Mouse (Mus musculus) 3T3-L1 (cell line): ENCODE results near the gene Zfp524.

Source experiments
- DNase-seq: peaks from one replicate; pipeline ENCODE4 v3.0.0-alpha.2; 2015; ENCODE audit warnings: low read depth, low spot score

The Zfp524 gene

DNA sequence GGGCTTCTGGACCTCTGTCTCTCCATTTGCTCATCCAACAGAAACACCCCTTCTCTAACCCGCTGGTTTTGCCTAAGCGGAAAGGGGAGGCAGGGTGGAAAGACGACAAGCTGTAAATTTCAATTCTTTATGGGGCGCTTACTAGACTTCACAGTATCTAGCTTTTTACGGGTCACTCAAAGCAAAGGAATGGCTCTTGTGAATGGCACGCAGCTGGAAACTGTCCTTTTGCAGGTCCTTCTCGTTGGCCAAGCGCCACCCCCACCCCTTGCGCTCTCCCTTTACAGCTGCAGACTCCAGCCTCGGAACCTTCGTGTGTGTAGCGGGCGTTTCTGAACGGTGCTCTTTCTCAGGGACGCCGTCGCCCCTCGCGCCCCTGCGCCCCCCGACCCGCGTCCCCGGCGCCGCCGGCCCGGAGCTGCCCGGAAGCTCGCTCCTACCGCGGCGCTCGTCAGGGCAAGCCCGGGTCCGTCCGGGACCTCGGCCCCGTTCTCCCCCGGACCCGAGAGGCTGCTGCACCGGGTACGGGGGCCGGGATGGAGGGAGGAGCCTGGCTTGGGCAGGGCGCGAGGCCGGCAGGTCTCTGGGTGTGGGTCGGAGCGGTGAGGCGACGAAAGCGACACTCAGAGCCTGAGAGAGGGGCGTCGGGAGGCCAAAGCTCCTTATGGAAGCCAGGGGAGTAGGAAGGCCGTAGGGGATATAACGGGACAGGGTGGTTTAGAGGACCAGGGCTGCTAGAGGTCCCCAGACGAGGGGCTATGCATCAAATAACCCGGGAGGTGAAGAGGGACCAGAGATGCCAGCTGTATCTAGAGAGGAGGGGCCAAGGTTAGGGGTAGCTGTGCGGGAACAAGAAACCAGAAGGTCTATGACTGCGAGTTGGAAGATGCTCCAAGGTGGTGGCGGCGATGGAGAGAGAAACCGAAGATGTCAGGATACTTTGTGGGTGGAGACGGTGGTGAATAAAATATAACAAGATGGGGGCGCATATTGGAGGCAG is 37.3 kb downstream of the Zfp524 start, which contains the start of gene Zfp580:
Gene Zfp580 (plus strand): TSS at position 346 of the 1,000 bp plus-strand sequence.
- DNase-seq = peak; percentile 69

DNA sequence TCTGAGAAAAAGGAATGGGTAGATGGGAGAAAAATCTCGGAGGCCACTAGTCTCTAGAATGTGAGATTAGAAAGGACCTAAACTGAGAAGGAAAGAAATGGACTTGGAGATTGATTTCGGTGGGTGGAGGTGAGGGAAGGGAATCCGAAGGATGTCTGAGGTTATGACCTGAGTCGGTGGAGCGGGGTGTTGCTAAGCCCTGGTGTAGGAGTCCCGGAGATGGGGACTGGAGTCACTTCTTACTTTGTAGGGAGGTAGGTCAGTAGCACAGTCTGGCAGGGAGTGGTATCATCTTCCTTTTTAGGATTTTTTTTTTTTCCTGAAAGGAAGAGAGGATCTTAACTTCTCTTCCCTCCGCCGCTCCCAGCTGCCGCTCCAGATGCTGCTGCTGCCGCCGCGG is 38.2 kb downstream of the Zfp524 start:
- DNase-seq = peak; percentile 25

DNA sequence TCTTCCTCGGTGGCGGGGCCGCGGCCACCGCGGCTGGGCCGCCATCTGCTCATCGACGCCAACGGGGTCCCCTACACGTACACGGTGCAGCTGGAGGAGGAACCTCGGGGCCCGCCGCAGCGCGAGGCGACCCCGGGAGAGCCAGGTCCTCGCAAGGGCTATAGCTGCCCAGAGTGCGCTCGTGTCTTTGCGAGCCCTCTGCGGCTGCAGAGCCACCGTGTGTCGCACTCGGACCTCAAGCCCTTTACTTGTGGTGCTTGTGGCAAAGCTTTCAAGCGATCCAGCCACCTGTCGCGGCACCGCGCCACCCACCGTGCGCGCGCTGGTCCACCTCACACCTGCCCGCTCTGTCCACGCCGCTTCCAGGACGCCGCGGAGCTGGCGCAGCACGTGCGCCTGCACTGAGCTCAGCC is 38.7 kb downstream of the Zfp524 start:
- no peak for DNase-seq

DNA sequence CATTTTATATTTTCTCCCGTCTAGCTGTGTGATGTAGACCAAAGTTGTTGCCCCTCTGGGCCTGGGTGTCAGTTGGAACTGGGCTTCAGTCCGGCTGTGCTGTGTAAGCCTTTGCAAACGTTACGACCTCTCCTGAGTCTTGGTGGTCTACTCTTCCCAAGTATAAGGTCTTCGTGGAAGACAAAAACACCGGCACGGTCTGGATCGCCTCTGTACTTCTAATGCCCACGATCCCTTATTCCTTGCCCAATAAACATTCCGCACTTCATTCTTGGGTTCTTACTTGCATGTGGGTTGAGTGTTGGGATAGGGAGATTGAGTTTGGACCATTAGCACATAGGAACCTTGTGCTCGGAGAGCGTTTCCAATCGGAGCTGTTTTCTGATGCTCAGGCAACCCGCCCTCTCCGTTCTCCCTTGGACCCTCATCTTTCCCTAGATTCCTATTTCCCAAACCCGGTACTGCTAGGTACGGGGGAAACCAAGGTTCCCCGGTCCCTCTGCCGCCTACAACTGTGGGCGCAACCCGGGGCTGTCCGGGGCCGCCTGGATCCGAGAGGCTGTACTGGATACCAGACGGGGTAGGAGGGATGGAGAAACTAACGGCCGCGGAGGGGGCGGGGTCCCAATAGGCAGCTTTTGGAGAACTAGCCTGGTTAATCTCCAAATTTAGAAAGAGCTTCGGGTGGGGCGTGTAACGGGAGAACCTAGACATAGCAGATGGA is 39.4 kb downstream of the Zfp524 start:
- DNase-seq = no peak

DNA sequence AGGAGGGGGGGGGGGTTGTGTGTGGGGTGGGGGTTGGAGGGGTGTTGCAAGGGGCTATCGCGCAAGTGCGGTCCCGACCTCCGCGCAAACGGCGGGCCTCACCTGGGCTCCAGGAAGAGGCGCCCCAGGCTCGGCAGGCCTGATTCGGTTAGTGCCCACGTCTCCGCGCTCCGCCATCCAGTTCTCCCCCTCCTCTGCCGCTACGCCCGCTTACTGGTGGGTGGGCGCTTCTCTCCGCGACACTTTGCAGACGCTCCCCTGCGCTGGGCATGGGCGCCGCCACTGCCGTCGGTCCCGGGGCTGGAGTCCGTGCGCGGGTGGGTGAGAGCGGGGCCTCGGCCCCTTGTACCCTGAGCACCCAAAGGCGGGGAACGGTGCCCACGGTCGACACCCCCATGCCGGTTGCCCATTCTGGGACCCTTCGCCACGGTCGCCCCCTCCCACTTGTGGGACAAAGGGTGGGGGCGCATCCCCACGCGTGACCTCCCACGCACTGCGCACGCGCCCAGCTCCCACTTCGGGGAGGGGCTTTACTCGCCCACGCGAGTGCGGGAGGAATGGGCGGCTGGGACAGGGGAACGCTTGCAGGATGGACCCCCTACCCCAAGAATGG is 42.5 kb downstream of the Zfp524 start:
- no peak for DNase-seq

DNA sequence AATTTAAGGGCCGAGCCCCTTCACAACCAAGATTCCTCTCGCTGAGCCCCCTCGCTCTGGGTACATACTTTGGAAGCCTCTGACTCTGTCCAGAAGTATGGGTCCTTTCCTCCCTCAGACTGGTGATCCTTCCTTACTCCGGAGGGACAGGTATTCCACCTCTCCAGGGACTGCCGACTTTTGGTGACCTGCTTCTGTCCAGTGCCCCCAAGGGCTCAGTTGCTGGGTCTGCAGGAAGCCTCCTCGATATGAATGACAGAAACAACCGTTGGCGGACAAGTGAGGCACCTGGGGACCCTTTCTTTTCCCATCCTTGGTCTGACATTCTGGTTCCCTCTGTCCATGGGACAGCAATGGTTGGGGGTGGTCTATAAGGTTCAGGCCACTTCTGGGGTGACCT is 43.2 kb downstream of the Zfp524 start:
- no peak for DNase-seq

DNA sequence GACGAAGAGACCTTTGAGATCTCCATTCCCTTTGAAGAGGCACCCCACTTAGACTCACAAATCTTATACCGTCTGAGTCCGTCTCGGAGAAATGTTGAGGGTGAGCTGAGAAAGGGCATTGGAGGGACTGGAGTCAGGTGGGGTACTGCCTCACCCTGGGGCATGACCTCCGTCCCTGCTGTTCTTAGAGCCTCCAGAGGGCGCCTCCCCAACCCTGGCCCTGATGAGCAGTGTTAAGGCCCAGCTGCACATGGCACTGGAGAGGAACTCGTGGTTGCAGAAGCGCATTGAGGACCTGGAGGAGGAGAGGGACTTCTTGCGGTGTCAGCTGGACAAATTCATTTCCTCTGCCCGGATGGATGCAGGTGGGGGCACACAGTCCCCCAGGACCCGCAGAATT is 43.6 kb downstream of the Zfp524 start:
- no peak for DNase-seq

DNA sequence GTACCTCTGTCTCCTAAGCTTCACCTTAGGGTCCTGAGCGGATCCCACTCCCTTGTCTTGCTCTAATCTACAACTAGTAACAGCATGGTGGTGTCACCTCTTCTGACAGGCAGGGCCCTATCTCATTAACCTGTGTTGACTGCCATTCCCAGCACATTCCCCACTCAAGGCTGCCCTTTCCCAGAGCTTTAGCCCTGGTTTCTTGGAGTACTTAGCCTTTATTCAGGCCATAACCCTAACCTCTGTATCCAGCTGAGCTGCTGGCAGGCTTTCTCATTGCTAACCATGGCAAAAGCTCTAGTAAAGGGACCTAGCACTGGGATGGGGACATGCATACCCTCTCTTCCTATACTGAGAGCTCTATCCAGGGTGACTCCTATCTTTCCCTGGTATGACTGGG is 44.4 kb downstream of the Zfp524 start:
- DNase-seq = no peak

DNA sequence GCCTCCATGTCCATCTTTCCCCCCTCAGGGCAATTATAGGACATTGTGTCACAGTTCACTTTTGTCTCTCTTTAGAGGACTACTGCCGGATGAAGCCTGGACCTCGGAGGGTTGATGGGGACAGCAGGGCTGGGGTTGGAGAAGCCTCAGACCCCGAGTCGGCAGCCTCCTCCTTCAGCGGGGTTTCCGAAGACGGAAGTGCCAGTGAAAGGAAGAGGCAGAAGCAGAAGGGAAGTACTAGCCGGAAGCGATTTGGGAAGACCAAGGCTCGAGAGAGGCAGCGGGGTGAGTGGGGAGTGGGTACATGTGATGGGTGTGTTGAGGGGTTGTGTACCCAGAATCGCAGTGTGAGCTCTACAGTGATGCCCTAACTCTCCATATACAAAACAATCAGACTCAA is 45.2 kb downstream of the Zfp524 start:
- no peak for DNase-seq

DNA sequence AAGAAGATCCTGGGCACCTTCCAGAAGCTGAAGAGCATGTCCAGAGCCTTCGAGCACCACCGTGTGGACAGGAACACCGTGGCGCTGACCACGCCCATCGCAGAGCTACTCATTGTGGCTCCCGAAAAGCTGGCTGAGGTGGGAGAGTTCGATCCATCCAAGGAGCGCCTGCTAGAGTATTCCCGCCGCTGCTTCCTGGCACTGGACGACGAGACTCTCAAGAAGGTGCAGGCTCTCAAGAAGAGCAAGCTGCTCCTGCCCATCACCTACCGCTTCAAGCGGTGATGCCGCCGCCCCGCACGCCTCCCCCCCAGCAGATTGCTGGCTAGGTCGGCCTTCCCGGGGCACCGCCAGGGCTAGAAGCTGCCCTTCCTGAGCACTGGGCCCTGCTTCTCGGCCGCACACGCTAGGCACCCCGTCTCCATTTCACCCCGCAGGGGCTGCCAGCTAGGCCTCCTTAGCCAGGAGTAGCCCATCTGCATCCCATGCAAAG is 46.1 kb downstream of the Zfp524 start:
- DNase-seq = peak; percentile 94

DNA sequence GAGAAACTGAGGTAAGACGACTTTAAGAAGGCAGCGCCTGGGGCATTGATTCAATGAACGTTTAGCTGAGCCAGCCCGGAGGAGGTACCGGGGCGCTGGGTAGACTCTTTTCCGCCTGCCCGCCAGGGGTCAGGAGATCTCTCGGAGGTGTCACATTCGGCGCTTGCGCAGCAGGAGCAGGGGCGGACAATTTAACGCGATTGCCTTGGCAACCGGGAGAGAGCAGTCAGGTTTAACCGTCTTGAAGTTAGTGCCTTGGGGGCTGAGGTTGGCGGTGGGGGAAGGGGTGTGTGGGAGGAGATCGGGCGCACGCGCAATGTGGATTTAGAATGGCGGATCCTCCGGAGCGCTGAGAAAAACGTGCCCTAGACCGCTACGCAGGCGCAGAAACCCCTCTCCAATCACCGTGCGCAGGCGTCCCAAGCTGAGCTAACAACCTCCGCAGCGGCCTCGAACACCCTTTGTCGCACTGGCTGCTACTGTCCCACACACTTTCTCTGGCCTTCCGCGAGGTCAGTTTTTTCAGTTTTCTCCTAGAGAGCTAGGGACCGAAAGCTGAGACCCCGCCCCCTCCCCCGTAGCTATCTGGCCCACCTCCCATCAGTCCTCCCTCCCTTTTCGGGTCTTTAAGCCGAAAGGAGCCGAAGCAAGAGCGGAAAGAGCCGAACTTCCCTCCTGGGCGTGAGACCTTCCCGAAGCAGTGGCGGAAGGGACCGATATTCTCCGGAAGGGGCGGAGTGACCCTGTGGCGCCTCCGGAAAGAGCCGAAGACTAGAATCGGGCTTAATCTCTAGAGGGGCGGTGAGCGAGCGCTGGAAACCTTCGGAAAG is 46.9 kb downstream of the Zfp524 start:
- DNase-seq = peak; percentile 98

DNA sequence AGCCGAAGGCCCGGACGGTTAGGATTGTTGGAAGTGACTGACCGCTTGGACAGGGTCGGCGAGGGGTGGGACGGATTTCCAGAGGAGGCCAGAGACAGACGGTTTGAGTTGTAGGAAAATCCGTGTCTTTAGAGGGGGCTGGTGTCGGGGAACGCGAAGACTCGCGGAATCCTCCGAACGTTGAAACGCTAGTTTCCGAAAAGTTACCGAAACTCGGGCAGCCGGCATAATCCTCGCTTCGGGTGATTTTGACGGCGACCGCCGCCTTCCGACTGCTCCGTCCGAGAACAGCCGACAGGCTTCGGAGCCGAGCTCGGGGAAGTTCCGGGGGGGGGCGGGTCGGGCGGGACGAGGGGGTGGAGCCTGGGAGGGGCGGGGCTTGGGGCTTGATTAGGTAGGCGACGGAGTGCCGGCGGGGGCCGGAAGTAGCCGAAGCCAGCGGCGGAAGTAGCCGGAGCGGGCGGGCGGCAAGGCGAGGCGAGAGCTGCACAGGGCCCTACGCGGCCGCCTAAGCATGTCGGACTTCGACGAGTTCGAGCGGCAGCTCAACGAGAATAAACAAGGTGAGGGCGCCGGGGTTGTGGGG is 47.7 kb downstream of the Zfp524 start, which contains the start of gene U2af2:
Gene U2af2 (plus strand): TSS at position 370 of the 586 bp plus-strand sequence.
- peak; percentile 80 for DNase-seq

DNA sequence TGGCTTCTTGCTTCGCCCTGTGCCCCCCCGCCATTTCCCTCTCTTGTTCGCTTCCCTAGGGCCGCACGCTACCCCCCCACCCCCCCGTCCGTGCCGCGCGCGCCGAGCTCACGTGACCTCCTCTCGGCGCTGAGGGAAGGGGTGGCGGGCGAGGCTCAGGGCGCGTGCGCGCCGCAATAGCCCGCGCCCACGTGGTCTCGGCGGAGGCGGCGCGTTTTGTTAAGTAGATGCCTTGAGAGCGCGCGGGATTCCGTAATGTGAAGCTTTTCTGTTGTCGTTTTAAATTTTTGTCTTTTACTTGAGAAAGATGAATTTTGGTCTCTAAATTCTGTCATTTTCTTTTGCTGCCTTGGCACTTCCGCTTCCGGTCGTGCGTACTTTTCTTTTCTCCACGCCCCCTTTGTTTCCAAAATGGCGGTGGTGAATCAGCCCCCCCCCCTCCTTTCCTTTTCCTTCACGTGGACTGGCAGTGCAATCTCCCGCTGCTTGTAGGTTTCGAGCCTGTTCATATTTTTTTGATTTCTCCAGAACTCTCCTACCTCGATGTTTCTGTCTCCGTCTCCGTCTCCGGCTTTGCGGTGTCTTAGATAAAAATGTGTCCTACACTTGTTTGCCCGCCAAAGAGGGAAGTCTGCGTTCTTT is 48.3 kb downstream of the Zfp524 start:
- peak; percentile 86 for DNase-seq

DNA sequence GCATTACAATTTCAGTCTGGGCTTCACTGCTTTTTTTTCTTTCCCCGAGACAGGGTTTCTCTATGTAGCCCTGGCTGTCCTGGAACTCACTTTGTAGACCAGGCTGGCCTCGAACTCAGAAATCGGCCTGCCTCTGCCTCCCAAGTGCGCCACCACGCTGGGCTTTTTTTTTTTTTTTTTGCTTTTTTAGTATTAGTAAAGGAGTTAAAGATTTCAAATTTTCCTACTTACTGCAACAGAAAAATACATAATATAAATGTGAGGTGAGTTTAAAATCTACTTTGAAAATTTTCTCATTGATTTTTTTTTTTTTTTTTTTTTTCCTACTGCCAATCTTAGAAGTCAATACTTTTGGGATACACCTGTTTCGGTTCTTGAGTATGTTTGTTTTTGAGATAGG is 50.7 kb downstream of the Zfp524 start:
- DNase-seq = no peak
